Mouse (Mus musculus): Measurements from ENCODE around the gene Zbtb11. TPM values are rescaled to one million over a fixed set of nuclear protein-coding genes. Genes with fewer than 3 reads are reported as not detected.

The Zbtb11 gene
- total and polyA plus RNA-seq, 3 experiments: 12.5 to 19.0 TPM; not detected in 1

GRCm38 (mm10) chr16:55924010-55924409 is 49.7 kb upstream of the Zbtb11 start:
- Histone ChIP-seq H3K9ac (ENCODE audit: control insufficient read depth, low read depth, low read length, poor library complexity, severe bottlenecking) (no peak overlapping the region), H3K4me1 (ENCODE audit: control insufficient read depth in 1 of 2, insufficient read depth in 2 of 2, low read length in 2 of 2) (peaks cover 0 to 6% of the 10 kb centered on the region in 2 experiments; a peak in 1 of 4 replicates), H3K79me2 (ENCODE audit: control insufficient read depth, insufficient read depth, low read length, poor library complexity) (no peaks in the 10 kb centered on the region), H3K36me3 (ENCODE audit: control insufficient read depth in 1 of 2, insufficient read depth in 2 of 2, low read length in 2 of 2) (peaks cover 0 to 3% of the 10 kb centered on the region in 2 experiments; a peak in 1 of 4 replicates), H3K27ac (ENCODE audit: control insufficient read depth, low read depth, low read length) (no peak overlapping the region), H3K27me3 (ENCODE audit: control insufficient read depth in 1 of 2, insufficient read depth in 2 of 2, low read length in 2 of 2) (no peaks in the 10 kb centered on the region), H3K4me3 (ENCODE audit: control insufficient read depth in 1 of 2, insufficient read depth in 1 of 2, low read depth in 2 of 2, low read length in 2 of 2) (no peak overlapping the region), H3K9me3 (replicated peaks; ENCODE audit: insufficient read depth, low read length) (no peaks in the 10 kb centered on the region)
- TF ChIP-seq TAL1 (IDR thresholded peaks at IDR 0.05; ENCODE audit: low read length) (no peak), MXI1 (IDR thresholded peaks at IDR 0.05; ENCODE audit: low read depth, low read length) (no peak), ZMIZ1 (IDR thresholded peaks at IDR 0.05; ENCODE audit: low read depth, low read length) (no peak), SIN3A (IDR thresholded peaks at IDR 0.05; ENCODE audit: low read length) (no peak), E2F4 (IDR thresholded peaks at IDR 0.05; ENCODE audit: borderline replicate concordance, low read depth, low read length) (no peak), POLR2AphosphoS2 (IDR thresholded peaks at IDR 0.05; ENCODE audit: low read length) (no peak), BHLHE40 (IDR thresholded peaks at IDR 0.05; ENCODE audit: borderline replicate concordance, low read depth, low read length) (no peak), MYB (IDR thresholded peaks at IDR 0.05; ENCODE audit: low read depth, low read length) (no peak), NRF1 (IDR thresholded peaks at IDR 0.05; ENCODE audit: insufficient read depth, low read depth, low read length, poor library complexity, severe bottlenecking) (no peak), MAX (IDR thresholded peaks at IDR 0.05; ENCODE audit: low read length) (no peak)
- peak; percentile 32 for DNase-seq (ENCODE audit: low read depth, low spot score)

DNA sequence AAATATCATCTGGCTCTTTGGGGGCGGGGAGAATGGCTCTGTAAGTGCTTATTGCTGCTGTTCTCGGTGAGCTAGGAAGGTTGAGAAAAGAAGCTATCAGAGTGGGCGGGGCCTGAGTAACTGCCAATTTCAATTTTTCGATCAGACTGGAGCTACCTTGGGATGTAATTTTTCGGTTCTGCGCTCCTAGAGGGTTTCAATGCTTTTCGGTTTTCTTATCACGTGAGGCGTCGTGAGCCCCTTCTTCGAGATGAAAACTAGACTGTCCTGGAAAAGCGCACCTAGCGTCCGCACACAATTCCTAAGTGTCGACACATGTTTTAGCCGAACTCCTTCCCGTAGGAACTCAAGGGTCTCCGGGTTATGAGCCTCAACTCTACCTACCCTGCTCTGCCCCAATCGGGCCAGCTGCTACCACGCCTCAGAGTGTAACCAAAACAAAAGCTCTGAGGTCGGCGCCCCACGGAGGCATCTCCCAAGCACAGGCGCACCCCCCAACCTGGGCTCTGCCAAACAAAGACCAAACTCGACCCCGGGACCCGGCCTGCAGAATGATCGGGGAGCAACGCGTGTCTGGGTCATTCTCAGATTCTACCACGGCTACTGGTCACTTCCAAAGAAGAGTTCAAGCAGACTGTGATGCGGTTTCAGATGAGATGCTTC is 39.9 kb upstream of the Zbtb11 start:
- peak overlapping the region; percentile 30 for H3K27ac ChIP-seq (ENCODE audit: control insufficient read depth, low read depth, low read length)
- no peaks in the 10 kb centered on the region for H3K9me3 ChIP-seq (replicated peaks; ENCODE audit: insufficient read depth, low read length)
- peak overlapping the region; percentile 80 for H3K9ac ChIP-seq (ENCODE audit: control insufficient read depth, low read depth, low read length, poor library complexity, severe bottlenecking)
- peak; percentile 78 for DNase-seq (ENCODE audit: low read depth, low spot score)
- H3K79me2 ChIP-seq (ENCODE audit: control insufficient read depth, insufficient read depth, low read length, poor library complexity): peaks cover 4% of the 10 kb centered on the region
- no peaks in the 10 kb centered on the region for H3K27me3 ChIP-seq (ENCODE audit: control insufficient read depth in 1 of 2, insufficient read depth in 2 of 2, low read length in 2 of 2)
- H3K4me3 ChIP-seq (ENCODE audit: control insufficient read depth in 1 of 2, insufficient read depth in 1 of 2, low read depth in 2 of 2, low read length in 2 of 2): peak overlapping the region; percentile 65 to 84
- peaks cover 0 to 7% of the 10 kb centered on the region in 2 experiments; a peak in 1 of 4 replicates for H3K36me3 ChIP-seq (ENCODE audit: control insufficient read depth in 1 of 2, insufficient read depth in 2 of 2, low read length in 2 of 2)
- H3K4me1 ChIP-seq (ENCODE audit: control insufficient read depth in 1 of 2, insufficient read depth in 2 of 2, low read length in 2 of 2): peaks cover 0 to 6% of the 10 kb centered on the region in 2 experiments; a peak in 1 of 4 replicates
- TF ChIP-seq TBP (IDR thresholded peaks at IDR 0.05; ENCODE audit: low read depth, low read length) (no peak), GABPA (IDR thresholded peaks at IDR 0.05; ENCODE audit: low read depth, low read length) (no peak), POLR2AphosphoS2 (IDR thresholded peaks at IDR 0.05; ENCODE audit: low read length) (no peak), MAX (IDR thresholded peaks at IDR 0.05; ENCODE audit: low read length) (0 out of 2 replicates have a peak, but pooled peaks have one; percentile 26), POLR2AphosphoS5 (IDR thresholded peaks at IDR 0.05; ENCODE audit: borderline replicate concordance, low read depth, low read length) (no peak), SIN3A (IDR thresholded peaks at IDR 0.05; ENCODE audit: low read length) (no peak; the same call in 1 of the 2 replicates), BHLHE40 (IDR thresholded peaks at IDR 0.05; ENCODE audit: borderline replicate concordance, low read depth, low read length) (peak; percentile 7; the same call in 1 of the 2 replicates), RAD21 (IDR thresholded peaks at IDR 0.05; ENCODE audit: low read depth, low read length) (no peak), HCFC1 (IDR thresholded peaks at IDR 0.05; ENCODE audit: low read depth, low read length) (no peak), CTCF (IDR thresholded peaks at IDR 0.05 in 2 of 3, conservative IDR thresholded peaks at IDR 0.05 in 1 of 3; ENCODE audit: control insufficient read depth in 1 of 3, insufficient read depth in 1 of 3, low read depth in 2 of 3, low read length in 3 of 3, poor library complexity in 1 of 3, severe bottlenecking in 1 of 3) (no peak), E2F4 (IDR thresholded peaks at IDR 0.05; ENCODE audit: borderline replicate concordance, low read depth, low read length) (no peak), ZKSCAN1 (IDR thresholded peaks at IDR 0.05; ENCODE audit: low read depth, low read length) (no peak), ETS1 (IDR thresholded peaks at IDR 0.05; ENCODE audit: low read depth, low read length) (no peak), MAFK (IDR thresholded peaks at IDR 0.05; ENCODE audit: borderline replicate concordance, low read depth, low read length) (no peak), ZC3H11A (IDR thresholded peaks at IDR 0.05; ENCODE audit: low read depth, low read length) (no peak), NRF1 (IDR thresholded peaks at IDR 0.05; ENCODE audit: insufficient read depth, low read depth, low read length, poor library complexity, severe bottlenecking) (no peak), UBTF (IDR thresholded peaks at IDR 0.05; ENCODE audit: borderline replicate concordance, insufficient read depth, low read depth, low read length) (no peak), RCOR1 (IDR thresholded peaks at IDR 0.05; ENCODE audit: low read depth, low read length) (no peak), MXI1 (IDR thresholded peaks at IDR 0.05; ENCODE audit: low read depth, low read length) (peak; percentile 31), EP300 (IDR thresholded peaks at IDR 0.05; ENCODE audit: low read depth in 1 of 2, low read length in 2 of 2) (no peak), ZNF384 (IDR thresholded peaks at IDR 0.05; ENCODE audit: low read depth, low read length) (no peak), KAT2A (conservative IDR thresholded peaks at IDR 0.05; ENCODE audit: low read depth, low read length) (no peak), TAL1 (IDR thresholded peaks at IDR 0.05; ENCODE audit: low read length) (no peak), POLR2A (IDR thresholded peaks at IDR 0.05; ENCODE audit: control insufficient read depth in 1 of 2, insufficient read depth in 1 of 2, low read depth in 1 of 2, low read length in 2 of 2, poor library complexity in 1 of 2) (no peak), NELFE (IDR thresholded peaks at IDR 0.05; ENCODE audit: low read depth, low read length) (no peak), CHD1 (IDR thresholded peaks at IDR 0.05; ENCODE audit: low read depth, low read length) (no peak), MYC (IDR thresholded peaks at IDR 0.05; ENCODE audit: low read depth, low read length) (no peak)

Measured in MEL (cell line).